Mouse (Mus musculus) C2C12 (cell line): ENCODE measurements around the gene Smc3.

Experiments used
- CEBPB ChIP-seq: IDR thresholded peaks from one replicate; pipeline ENCODE4 v1.6.1; 2011; ENCODE audit warnings: low read depth, mild to moderate bottlenecking, control low read depth, moderate library complexity
- CTCF ChIP-seq: IDR thresholded peaks from one replicate; pipeline ENCODE4 v1.5.1; 2011; ENCODE audit not compliant: control insufficient read depth, insufficient read depth, insufficient read length
- MAX ChIP-seq: IDR thresholded peaks from one replicate; pipeline ENCODE4 v1.6.1; 2011; ENCODE audit warnings: mild to moderate bottlenecking, control low read depth
- USF1 ChIP-seq: IDR thresholded peaks from one replicate; pipeline ENCODE4 v1.6.1; 2011; ENCODE audit warnings: low read depth, mild to moderate bottlenecking, control low read depth, moderate library complexity

GRCm38 (mm10) chr19:53679194-53679593, 79.0 kb downstream of the Smc3 start:
- no peak for TF ChIP-seq CTCF
- no peak for TF ChIP-seq MAX
- no peak for TF ChIP-seq CEBPB
- TF ChIP-seq USF1, result no peak
